Mouse (Mus musculus) heart, embryonic 16.5 days (tissue): ENCODE results near the gene Zfp667. TPM values are rescaled to one million over a fixed set of nuclear protein-coding genes. Genes with fewer than 3 reads are reported as not detected.
"Not testable (repeated sequence)": the region's sequence is repeated elsewhere in the genome, so short reads cannot be mapped to it uniquely, and the experiment has no call there.

ENCODE experiments used
- ATAC-seq: fragments of 200-750 bp; cut with Nextera tagmentation; replicated peaks from 2 replicates; pipeline ENCODE4 v1.8.0; 2017; ENCODE audit warnings: moderate number of reproducible peaks; ENCODE audit not compliant: insufficient read depth, low FRiP score; ENCODE audit errors: extremely low read depth
- H3K27ac ChIP-seq: fragments of 300-500 bp; sonication (generic); 2 replicates; pipeline ENCODE4 v1.5.1; 2014; ENCODE audit warnings: mild to moderate bottlenecking, low read length, control low read depth, moderate library complexity
- H3K27me3 ChIP-seq: fragments of 300-500 bp; sonication (generic); 2 replicates; pipeline ENCODE4 v1.6.1; 2014; ENCODE audit warnings: low read length, mixed read lengths; ENCODE audit not compliant: control insufficient read depth, insufficient read depth
- H3K36me3 ChIP-seq: fragments of 300-500 bp; sonication (generic); 2 replicates; pipeline ENCODE4 v1.6.1; 2014; ENCODE audit not compliant: control insufficient read depth, insufficient read depth
- H3K4me1 ChIP-seq: fragments of 300-500 bp; sonication (generic); 2 replicates; pipeline ENCODE4 v1.6.1; 2014; ENCODE audit warnings: low read length, mixed read lengths; ENCODE audit not compliant: control insufficient read depth, insufficient read depth
- H3K4me2 ChIP-seq: fragments of 300-500 bp; sonication (generic); 2 replicates; pipeline ENCODE4 v1.6.1; 2014; ENCODE audit warnings: low read depth, mild to moderate bottlenecking, control low read depth, low read length
- H3K4me3 ChIP-seq: fragments of 300-500 bp; sonication (generic); 2 replicates; pipeline ENCODE4 v1.5.1; 2014; ENCODE audit warnings: mild to moderate bottlenecking, control low read depth, low read length
- H3K9ac ChIP-seq: fragments of 300-500 bp; sonication (generic); 2 replicates; pipeline ENCODE4 v1.6.1; 2014; ENCODE audit warnings: low read length, control low read depth
- H3K9me3 ChIP-seq: fragments of 300-500 bp; sonication (generic); replicated peaks from 2 replicates; pipeline ENCODE4 v1.6.1; 2016; ENCODE audit warnings: low read length; ENCODE audit not compliant: control insufficient read depth
- WGBS: fragments of 180-500 bp; shearing (Covaris S2); extraction: QIAGEN DNeasy Blood & Tissue Kit; methylation state at CpG from one replicate; pipeline ENCODE4 v1.1.7; 2014; 5-methylcytosine and 5-hydroxymethylcytosine counted together
- polyA plus RNA-seq: library from polyadenylated mRNA; unstranded; fragments of >200 nt; fragmentation: Nextera tagmentation; extraction: Ambion mirVana; gene quantifications from 2 replicates; pipeline ENCODE4 v1.2.1, GENCODE M21; 2015

The Zfp667 gene
- polyA plus RNA-seq, 1 experiment from 2014 or later: 4.9 TPM

- 39% methylated on average over 2 of the region's 2 CpGs for WGBS
Measured at GRCm38 (mm10) chr7:6260004-6260403, 26.4 kb upstream of the Zfp667 start.

GRCm38 (mm10) chr7:6262120-6262519 is 24.3 kb upstream of the Zfp667 start:
- H3K4me2 ChIP-seq: no peak overlapping the region
- H3K36me3 ChIP-seq: no peaks in the 10 kb centered on the region
- H3K4me1 ChIP-seq: no peaks in the 10 kb centered on the region
- H3K27me3 ChIP-seq: no peaks in the 10 kb centered on the region
- no peak overlapping the region for H3K27ac ChIP-seq
- no peak for ATAC-seq
- WGBS: 71% methylated on average over 3 of the region's 3 CpGs
- H3K4me3 ChIP-seq: no peak overlapping the region
- no peaks in the 10 kb centered on the region for H3K9me3 ChIP-seq
- H3K9ac ChIP-seq: no peak overlapping the region

More at GRCm38 (mm10) chr7:6260004-6260403, 26.4 kb upstream of the Zfp667 start:
- H3K27me3 ChIP-seq, H3K9me3 ChIP-seq, H3K4me3 ChIP-seq, H3K36me3 ChIP-seq, H3K4me2 ChIP-seq, H3K9ac ChIP-seq, H3K4me1 ChIP-seq, H3K27ac ChIP-seq, ATAC-seq: not testable (repeated sequence)

- Histone ChIP-seq H3K9me3 (no peaks in the 10 kb centered on the region), H3K27me3 (no peaks in the 10 kb centered on the region), H3K4me3 (no peak overlapping the region), H3K27ac (no peak overlapping the region), H3K4me1 (no peaks in the 10 kb centered on the region), H3K9ac (no peak overlapping the region), H3K36me3 (no peaks in the 10 kb centered on the region), H3K4me2 (no peak overlapping the region)
- ATAC-seq: no peak
- 72% methylated on average over 4 of the region's 4 CpGs for WGBS
Measured at GRCm38 (mm10) chr7:6262984-6263383, 23.4 kb upstream of the Zfp667 start.

GRCm38 (mm10) chr7:6265695-6266094 is 20.7 kb upstream of the Zfp667 start:
- no peak for ATAC-seq
- no peak overlapping the region for H3K27ac ChIP-seq
- H3K36me3 ChIP-seq: no peaks in the 10 kb centered on the region
- H3K9ac ChIP-seq: no peak overlapping the region
- 59% methylated on average over 8 of the region's 8 CpGs for WGBS
- no peak overlapping the region for H3K4me2 ChIP-seq
- no peak overlapping the region for H3K4me3 ChIP-seq
- H3K27me3 ChIP-seq: no peaks in the 10 kb centered on the region
- H3K9me3 ChIP-seq: no peaks in the 10 kb centered on the region
- no peaks in the 10 kb centered on the region for H3K4me1 ChIP-seq

- ATAC-seq: no peak
- no peak overlapping the region for H3K4me3 ChIP-seq
- no peaks in the 10 kb centered on the region for H3K27me3 ChIP-seq
- WGBS: 48% methylated on average over 3 of the region's 3 CpGs
- no peaks in the 10 kb centered on the region for H3K36me3 ChIP-seq
- H3K9me3 ChIP-seq: no peaks in the 10 kb centered on the region
- no peak overlapping the region for H3K9ac ChIP-seq
- H3K27ac ChIP-seq: no peak overlapping the region
- H3K4me1 ChIP-seq: no peaks in the 10 kb centered on the region
- no peak overlapping the region for H3K4me2 ChIP-seq
Measured at GRCm38 (mm10) chr7:6277906-6278305, 8.5 kb upstream of the Zfp667 start.

GRCm38 (mm10) chr7:6282749-6283148 is 3.6 kb upstream of the Zfp667 start:
- H3K4me2 ChIP-seq: peak overlapping the region; percentile 79
- peak overlapping the region; percentile 70 for H3K4me3 ChIP-seq
- ATAC-seq: no peak
- peak overlapping the region; percentile 85 for H3K27ac ChIP-seq
- peaks cover 9% of the 10 kb centered on the region; the same call in 1 of the 2 replicates for H3K4me1 ChIP-seq
- peak overlapping the region; percentile 75 for H3K9ac ChIP-seq
- no peaks in the 10 kb centered on the region for H3K9me3 ChIP-seq
- H3K27me3 ChIP-seq: no peaks in the 10 kb centered on the region
- WGBS: 3% methylated on average over 1 of the region's 1 CpGs
- H3K36me3 ChIP-seq: no peaks in the 10 kb centered on the region

- Histone ChIP-seq H3K9ac (peak overlapping the region; percentile 75), H3K36me3 (no peaks in the 10 kb centered on the region), H3K9me3 (no peaks in the 10 kb centered on the region), H3K4me3 (peak overlapping the region; percentile 70), H3K27me3 (no peaks in the 10 kb centered on the region), H3K27ac (peak overlapping the region; percentile 85), H3K4me1 (peaks cover 9% of the 10 kb centered on the region; the same call in 1 of the 2 replicates), H3K4me2 (peak overlapping the region; percentile 79)
- under 1% methylated on average over 23 of the region's 23 CpGs for WGBS
- ATAC-seq: peak; percentile 34
Measured at GRCm38 (mm10) chr7:6283451-6284075, 2.8 kb upstream of the Zfp667 start.

- no peak for ATAC-seq
- Histone ChIP-seq H3K9me3 (no peaks in the 10 kb centered on the region), H3K4me2 (no peak overlapping the region), H3K4me3 (no peak overlapping the region), H3K9ac (no peak overlapping the region), H3K4me1 (peaks cover 9% of the 10 kb centered on the region; the same call in 1 of the 2 replicates), H3K27ac (no peak overlapping the region), H3K27me3 (no peaks in the 10 kb centered on the region), H3K36me3 (no peaks in the 10 kb centered on the region)
- 85% methylated on average over 4 of the region's 4 CpGs for WGBS
Measured at GRCm38 (mm10) chr7:6284442-6285012, 1.9 kb upstream of the Zfp667 start.

- ATAC-seq: no peak
- Histone ChIP-seq H3K4me1 (peaks cover 9% of the 10 kb centered on the region; the same call in 1 of the 2 replicates), H3K9ac (no peak overlapping the region), H3K27ac (peak overlapping the region; percentile 87), H3K4me3 (peak overlapping the region; percentile 70; the same call in 1 of the 2 replicates), H3K27me3 (no peaks in the 10 kb centered on the region), H3K4me2 (peak overlapping the region; percentile 84), H3K36me3 (no peaks in the 10 kb centered on the region), H3K9me3 (no peaks in the 10 kb centered on the region)
- WGBS: 83% methylated on average over 6 of the region's 6 CpGs
Measured at GRCm38 (mm10) chr7:6285366-6285765, 1.0 kb upstream of the Zfp667 start.
